Mouse (Mus musculus) forebrain, postnatal 0 days (tissue): Measurements from ENCODE around the gene Sec31a. TPM values are rescaled to one million over a fixed set of nuclear protein-coding genes. Genes with fewer than 3 reads are reported as not detected.

ENCODE experiments used
- ATAC-seq: fragments of 200-750 bp; cut with Nextera tagmentation; 2 replicates; pipeline ENCODE4 v1.8.0; 2017; ENCODE audit warnings: mild to moderate bottlenecking, moderate library complexity
- DNase-seq: peaks from one replicate; pipeline ENCODE4 v3.0.0-alpha.2; 2015
- H3K27ac ChIP-seq: fragments of 300-500 bp; sonication (generic); 2 replicates; pipeline ENCODE4 v1.5.1; 2014; ENCODE audit warnings: low read depth, mild to moderate bottlenecking, antibody characterized with exemption, low read length, moderate library complexity, mixed read lengths
- H3K27me3 ChIP-seq: fragments of 300-500 bp; sonication (generic); 2 replicates; pipeline ENCODE4 v1.6.1; 2014; ENCODE audit warnings: mild to moderate bottlenecking, low read length, mixed read lengths; ENCODE audit not compliant: insufficient read depth
- H3K36me3 ChIP-seq: fragments of 300-500 bp; sonication (generic); 2 replicates; pipeline ENCODE4 v1.6.1; 2014; ENCODE audit warnings: mild to moderate bottlenecking, moderate library complexity; ENCODE audit not compliant: insufficient read depth
- H3K4me1 ChIP-seq: fragments of 300-500 bp; sonication (generic); 2 replicates; pipeline ENCODE4 v1.6.1; 2014; ENCODE audit warnings: antibody characterized with exemption; ENCODE audit not compliant: insufficient read depth
- H3K4me2 ChIP-seq: fragments of 300-500 bp; sonication (generic); 2 replicates; pipeline ENCODE4 v1.6.1; 2014; ENCODE audit warnings: low read depth, mild to moderate bottlenecking, moderate library complexity
- H3K4me3 ChIP-seq: fragments of 300-500 bp; sonication (generic); 2 replicates; pipeline ENCODE4 v1.5.1; 2014; ENCODE audit warnings: low read depth, low read length, mixed read lengths
- H3K9ac ChIP-seq: fragments of 300-500 bp; sonication (generic); 2 replicates; pipeline ENCODE4 v1.6.1; 2014; ENCODE audit warnings: mild to moderate bottlenecking
- H3K9me3 ChIP-seq: fragments of 300-500 bp; sonication (generic); 2 replicates; pipeline ENCODE4 v1.6.1; 2016; ENCODE audit warnings: low read length
- CTCF ChIP-seq: sonication (generic); IDR thresholded peaks from 2 replicates; pipeline ENCODE4 v1.5.1; 2016; ENCODE audit warnings: antibody characterized with exemption, control low read depth, low read depth
- WGBS: fragments of 180-500 bp; shearing (Covaris S2); extraction: QIAGEN DNeasy Blood & Tissue Kit; methylation state at CpG from one replicate; pipeline ENCODE4 v1.1.7; 2014; 5-methylcytosine and 5-hydroxymethylcytosine counted together
- polyA plus RNA-seq: library from polyadenylated mRNA; unstranded; fragments of >200 nt; fragmentation: Nextera tagmentation; extraction: Ambion mirVana; gene quantifications from 2 replicates; pipeline ENCODE4 v1.2.1, GENCODE M21; 2015
- total RNA-seq: library from RNA; depleted of rRNA; stranded (reverse); fragments of >200 nt; gene quantifications from 2 replicates; pipeline ENCODE4 v1.2.3, GENCODE M21; 2014

Gene Sec31a
- total and polyA plus RNA-seq, 2 experiments from 2014 or later = 78.6 to 160 TPM

DNA sequence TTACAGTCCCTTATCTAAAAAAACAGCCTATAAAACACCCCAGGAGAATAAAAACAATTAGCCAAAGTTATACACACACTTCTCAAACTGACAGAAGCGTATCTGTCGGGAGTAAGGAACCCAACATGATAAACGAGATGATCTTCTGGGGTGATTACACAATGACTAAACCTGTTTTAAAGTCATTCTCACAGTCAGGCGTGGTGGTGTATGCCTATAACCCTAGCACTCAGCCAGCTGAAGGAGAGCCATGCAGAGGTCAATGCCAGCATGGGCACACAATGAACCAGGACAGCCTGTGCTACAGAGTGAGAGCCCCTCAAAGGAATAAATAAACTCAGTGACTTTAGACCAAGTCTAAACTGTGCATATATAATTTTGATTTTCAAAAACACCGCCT is 7.5 kb downstream of the Sec31a start:
- ATAC-seq (no peak), DNase-seq (no peak)
- H3K9ac ChIP-seq = no peak overlapping the region
- H3K4me2 ChIP-seq = no peak overlapping the region
- no peaks in the 10 kb centered on the region for H3K27me3 ChIP-seq
- no peak overlapping the region for H3K4me3 ChIP-seq
- H3K36me3 ChIP-seq = peaks cover 25% of the 10 kb centered on the region
- TF ChIP-seq CTCF = no peak
- no peaks in the 10 kb centered on the region for H3K9me3 ChIP-seq
- no peak overlapping the region for H3K27ac ChIP-seq
- no peaks in the 10 kb centered on the region for H3K4me1 ChIP-seq
- 86% methylated on average over 5 of the region's 5 CpGs for WGBS

DNA sequence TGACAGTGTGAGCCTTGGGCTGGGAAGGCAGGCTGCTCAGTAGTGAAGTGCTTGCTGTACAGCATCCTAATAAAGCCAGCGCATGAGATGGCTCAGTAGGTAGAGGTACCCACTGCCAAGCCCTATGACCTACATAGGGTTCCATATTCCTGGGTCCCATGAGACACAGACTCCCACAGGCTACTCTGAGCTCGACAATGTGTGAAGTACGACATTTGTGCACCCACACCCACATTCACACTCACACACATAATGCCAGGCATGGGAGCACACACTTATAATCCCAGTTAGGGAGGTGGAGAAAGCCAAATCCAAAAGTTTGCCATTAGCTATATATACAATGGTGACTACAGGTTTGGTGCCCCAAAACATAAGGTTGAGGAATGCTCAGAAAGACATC is 19.3 kb downstream of the Sec31a start:
- Histone ChIP-seq H3K4me2 (no peak overlapping the region), H3K4me1 (no peaks in the 10 kb centered on the region), H3K9me3 (no peaks in the 10 kb centered on the region), H3K36me3 (peaks cover 76% of the 10 kb centered on the region), H3K4me3 (no peak overlapping the region), H3K27ac (no peak overlapping the region), H3K9ac (no peak overlapping the region), H3K27me3 (no peaks in the 10 kb centered on the region)
- ATAC-seq (no peak), DNase-seq (no peak)
- 95% methylated on average over 3 of the region's 3 CpGs for WGBS
- TF ChIP-seq CTCF = no peak

DNA sequence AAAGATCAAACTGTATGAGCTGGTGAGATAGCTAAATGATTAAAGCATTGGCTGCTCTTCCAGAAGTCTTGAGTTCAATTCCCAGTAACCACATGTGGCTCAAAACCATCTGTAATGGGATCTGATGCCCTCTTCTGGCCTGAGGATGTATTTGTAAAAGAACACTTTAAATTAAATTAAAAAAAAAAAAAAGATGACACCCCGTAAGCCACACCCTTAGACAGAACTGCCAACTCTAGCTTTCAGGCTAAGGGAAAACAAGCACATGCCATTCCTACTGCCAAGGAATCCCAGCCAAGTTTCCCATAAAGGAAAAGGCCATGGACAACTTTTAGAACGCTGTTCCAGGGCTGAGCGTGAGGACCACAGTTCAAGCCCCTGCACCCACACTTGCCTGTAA is 22.4 kb downstream of the Sec31a start:
- ATAC-seq = no peak
- Histone ChIP-seq H3K9ac (no peak overlapping the region), H3K4me1 (no peaks in the 10 kb centered on the region), H3K4me3 (no peak overlapping the region), H3K9me3 (no peaks in the 10 kb centered on the region), H3K4me2 (no peak overlapping the region), H3K27me3 (no peaks in the 10 kb centered on the region), H3K27ac (no peak overlapping the region), H3K36me3 (peaks cover 89% of the 10 kb centered on the region)
- no peak for TF ChIP-seq CTCF
- 66% methylated on average over 3 of the region's 3 CpGs for WGBS
- DNase-seq = no peak

DNA sequence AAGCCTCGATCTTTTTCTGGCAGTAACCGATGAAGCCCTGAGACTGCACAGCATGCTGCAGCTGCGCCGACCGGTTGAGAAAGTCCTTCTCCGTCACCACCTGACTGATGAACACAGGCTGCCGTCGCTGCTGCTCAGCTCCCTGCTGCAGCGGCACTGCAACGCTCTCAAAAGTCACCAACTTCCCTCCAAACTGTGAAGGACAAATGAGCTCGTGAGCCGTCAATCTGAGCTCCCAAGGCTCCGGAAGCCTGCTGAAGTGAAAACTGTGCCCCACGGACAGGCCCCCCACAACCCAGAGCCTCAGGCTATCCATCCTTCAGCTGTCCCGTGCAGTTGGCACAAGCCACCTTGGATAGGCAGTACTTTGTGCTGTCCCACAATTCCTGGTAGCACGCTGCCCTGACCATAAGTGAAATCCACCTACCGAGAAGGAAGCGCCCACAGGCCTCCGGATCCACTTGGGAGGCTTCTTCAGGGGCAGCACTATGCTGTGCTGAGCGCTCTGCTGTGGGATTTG is 23.5 kb downstream of the Sec31a start:
- no peak overlapping the region for H3K4me2 ChIP-seq
- no peak overlapping the region for H3K9ac ChIP-seq
- peaks cover 84% of the 10 kb centered on the region for H3K36me3 ChIP-seq
- no peak for TF ChIP-seq CTCF
- no peaks in the 10 kb centered on the region for H3K4me1 ChIP-seq
- 91% methylated on average over 20 of the region's 20 CpGs for WGBS
- DNase-seq (no peak), ATAC-seq (no peak)
- H3K4me3 ChIP-seq = no peak overlapping the region
- H3K9me3 ChIP-seq = no peaks in the 10 kb centered on the region
- H3K27me3 ChIP-seq = no peaks in the 10 kb centered on the region
- H3K27ac ChIP-seq = no peak overlapping the region

DNA sequence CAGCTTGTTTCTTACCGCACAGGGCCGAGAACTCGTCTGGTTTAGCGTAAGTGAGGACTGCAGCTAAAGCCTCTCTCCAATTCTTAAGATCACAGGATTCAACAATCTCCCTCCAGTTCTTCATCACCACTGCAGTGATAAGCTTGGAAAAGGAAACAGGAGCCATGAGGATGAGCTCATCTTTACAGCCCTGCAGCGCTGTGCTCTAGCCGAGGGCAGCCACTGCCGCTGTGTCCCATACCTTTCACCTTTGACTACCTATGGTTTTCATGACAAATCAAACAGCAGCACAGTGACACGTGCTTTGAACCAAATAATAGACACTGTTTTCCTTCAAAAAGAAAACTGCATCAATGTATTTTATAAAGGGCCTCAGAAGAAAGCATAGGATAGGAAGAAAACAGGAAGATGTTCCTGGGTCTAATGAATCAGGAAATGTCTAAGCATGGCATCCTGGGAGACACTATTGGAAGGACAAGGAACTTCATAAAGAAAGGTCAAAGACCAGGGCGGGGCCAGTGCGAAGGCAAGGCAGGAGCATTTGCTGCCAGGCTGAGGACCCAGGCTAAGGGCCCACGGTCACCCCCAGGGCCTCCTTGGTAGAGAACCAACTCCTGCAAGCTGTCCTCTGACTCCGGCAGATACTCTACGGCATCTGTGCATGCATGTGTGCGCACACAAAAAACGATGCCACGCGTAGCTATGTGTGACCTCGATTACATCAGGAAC is 32.1 kb downstream of the Sec31a start:
- DNase-seq (no peak), ATAC-seq (no peak)
- Histone ChIP-seq H3K36me3 (peaks cover 70% of the 10 kb centered on the region), H3K9me3 (no peaks in the 10 kb centered on the region), H3K4me2 (no peak overlapping the region), H3K4me1 (no peaks in the 10 kb centered on the region), H3K9ac (no peak overlapping the region), H3K27me3 (no peaks in the 10 kb centered on the region), H3K27ac (no peak overlapping the region), H3K4me3 (no peak overlapping the region)
- no peak for TF ChIP-seq CTCF
- 95% methylated on average over 18 of the region's 18 CpGs for WGBS

DNA sequence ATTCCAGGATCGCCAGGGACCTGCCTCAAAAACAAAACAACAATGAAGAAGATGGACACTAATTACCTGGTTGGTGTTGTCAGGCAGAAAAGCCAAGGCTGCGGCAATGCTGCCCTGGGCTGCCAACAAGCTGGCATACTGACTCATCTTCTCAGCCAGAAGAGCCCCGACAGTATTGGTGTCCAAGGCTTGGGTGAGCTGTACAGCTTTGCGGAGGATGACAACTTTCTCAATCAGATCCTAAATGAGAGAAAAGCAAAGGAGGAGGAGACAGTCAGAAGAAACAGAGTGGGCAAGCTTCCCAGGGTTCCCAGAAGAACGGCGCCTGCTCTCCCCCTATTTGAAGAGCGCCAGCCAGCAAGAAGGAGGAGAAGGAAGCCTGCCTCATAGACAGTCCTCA is 34.9 kb downstream of the Sec31a start:
- no peak overlapping the region for H3K4me3 ChIP-seq
- no peak overlapping the region for H3K4me2 ChIP-seq
- H3K27ac ChIP-seq = no peak overlapping the region
- ATAC-seq = no peak
- TF ChIP-seq CTCF = no peak
- no peaks in the 10 kb centered on the region for H3K27me3 ChIP-seq
- H3K4me1 ChIP-seq = no peaks in the 10 kb centered on the region
- no peak for DNase-seq
- 75% methylated on average over 7 of the region's 7 CpGs for WGBS
- H3K9me3 ChIP-seq = no peaks in the 10 kb centered on the region
- peaks cover 82% of the 10 kb centered on the region for H3K36me3 ChIP-seq
- no peak overlapping the region for H3K9ac ChIP-seq

DNA sequence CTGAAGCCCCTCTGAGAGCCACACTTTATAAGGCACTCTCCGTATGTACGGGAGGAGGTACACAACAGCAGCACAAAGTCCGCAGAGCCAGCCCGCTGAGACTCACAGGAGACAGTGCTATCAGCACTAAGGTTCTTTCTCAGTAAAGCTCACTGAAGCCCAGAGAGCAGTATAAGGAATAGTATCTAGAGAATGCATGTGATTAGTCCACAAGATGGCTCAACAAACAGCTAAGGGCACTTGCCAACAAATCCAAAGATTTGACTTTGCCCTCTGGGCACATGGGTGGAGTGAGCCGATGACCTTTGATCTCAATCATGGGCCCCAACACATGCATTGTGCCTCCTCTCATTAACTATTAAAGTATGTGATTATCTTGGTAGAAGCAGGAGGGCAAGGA is 35.8 kb downstream of the Sec31a start:
- H3K4me1 ChIP-seq = no peaks in the 10 kb centered on the region
- H3K9me3 ChIP-seq = no peaks in the 10 kb centered on the region
- H3K36me3 ChIP-seq = peaks cover 77% of the 10 kb centered on the region
- no peak overlapping the region for H3K4me3 ChIP-seq
- 92% methylated on average over 5 of the region's 5 CpGs for WGBS
- ATAC-seq = no peak
- no peak overlapping the region for H3K4me2 ChIP-seq
- H3K27me3 ChIP-seq = no peaks in the 10 kb centered on the region
- no peak for DNase-seq
- no peak overlapping the region for H3K9ac ChIP-seq
- TF ChIP-seq CTCF = no peak
- no peak overlapping the region for H3K27ac ChIP-seq
